Mouse (Mus musculus): Measurements from ENCODE around the gene Fntb. TPM values are rescaled to one million over a fixed set of nuclear protein-coding genes. Genes with fewer than 3 reads are reported as not detected.

The Fntb gene
- polyA plus RNA-seq, 1 experiment, result 23.8 TPM

DNA sequence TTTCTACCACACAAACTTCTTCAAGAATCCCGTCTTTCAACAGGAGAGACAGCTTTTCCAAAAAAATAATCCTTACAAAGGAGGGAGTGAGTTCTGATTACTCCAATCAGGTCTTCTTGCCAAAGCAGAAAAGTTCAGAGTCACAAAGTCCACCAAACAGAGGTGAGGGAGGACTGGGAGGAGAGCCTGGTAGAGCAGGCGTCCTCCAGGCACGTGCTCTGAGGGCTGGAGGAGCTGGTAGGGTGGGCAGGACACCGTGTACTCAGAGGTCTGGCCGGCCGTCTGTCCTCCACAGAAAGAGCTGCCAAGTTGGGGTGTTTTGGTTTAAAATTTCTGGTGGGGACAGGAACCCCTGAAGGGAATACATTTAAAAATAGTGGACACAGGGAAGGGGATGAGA is 172.6 kb downstream of the Fntb start:
- H3K79me2 ChIP-seq (ENCODE audit: control insufficient read depth, insufficient read depth), result no peaks in the 10 kb centered on the region
- H3ac ChIP-seq (ENCODE audit: control insufficient read depth, insufficient read length), result no peak overlapping the region
- TF ChIP-seq REST (IDR thresholded peaks at IDR 0.05; ENCODE audit: insufficient read depth, insufficient read length), result no peak
- TF ChIP-seq USF1 (IDR thresholded peaks at IDR 0.05; ENCODE audit: low read depth), result no peak
- no peak for TF ChIP-seq CEBPB (IDR thresholded peaks at IDR 0.05; ENCODE audit: insufficient read depth, poor library complexity, severe bottlenecking)
- TF ChIP-seq POLR2AphosphoS2 (IDR thresholded peaks at IDR 0.05; ENCODE audit: insufficient read length, low read depth), result no peak
- no peak for TF ChIP-seq MYOD1 (IDR thresholded peaks at IDR 0.05; ENCODE audit: control insufficient read depth in 1 of 3, insufficient read length in 2 of 3, low read depth in 2 of 3)
- peaks cover 43% of the 10 kb centered on the region for H3K36me3 ChIP-seq (ENCODE audit: control insufficient read depth, insufficient read depth)
- H3K4me3 ChIP-seq, result no peak overlapping the region
- H3K27me3 ChIP-seq (ENCODE audit: control insufficient read depth, insufficient read depth, insufficient read length), result no peaks in the 10 kb centered on the region
- H3K4me2 ChIP-seq (ENCODE audit: low read depth), result no peak overlapping the region

DNA sequence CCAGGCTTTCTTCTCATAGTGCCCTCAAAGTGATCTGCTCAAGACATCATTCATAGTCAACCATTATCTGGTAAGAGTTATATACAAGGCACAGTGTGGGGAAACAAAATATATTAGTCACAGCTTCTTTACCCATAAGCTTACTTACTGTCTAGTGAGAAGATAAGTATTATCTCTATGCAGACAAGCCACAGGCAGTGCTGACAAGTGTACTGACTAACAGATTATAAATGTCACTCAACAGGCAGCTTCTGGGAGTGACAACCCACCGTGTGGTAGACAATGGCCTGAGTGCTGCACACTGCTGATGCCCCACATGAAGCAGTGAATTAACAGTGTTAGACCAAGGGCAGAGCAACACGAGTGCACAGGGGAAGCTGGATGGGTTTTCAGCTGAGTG is 176.1 kb downstream of the Fntb start:
- Histone ChIP-seq H3K36me3 (ENCODE audit: control insufficient read depth, insufficient read depth) (peaks cover 67% of the 10 kb centered on the region), H3K4me2 (ENCODE audit: low read depth) (no peak overlapping the region)

DNA sequence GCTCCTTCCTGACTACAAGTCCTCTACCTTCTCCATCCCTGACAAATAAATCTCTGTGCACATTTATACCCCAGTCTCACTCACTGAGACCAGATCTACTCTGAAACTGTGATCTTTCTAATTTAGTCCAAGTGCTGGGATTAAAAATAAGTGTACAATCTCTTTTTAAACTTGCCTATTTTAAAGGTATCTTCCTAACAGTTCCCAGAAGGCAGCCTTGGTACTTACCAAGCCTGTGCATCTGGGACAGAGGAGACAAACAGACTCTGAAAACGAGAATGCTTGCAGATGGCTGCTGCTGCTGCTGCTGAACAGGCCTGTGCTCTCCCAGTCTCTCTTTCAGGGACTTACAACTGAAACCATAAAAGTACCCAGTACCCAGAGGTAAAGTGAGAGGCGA is 177.1 kb downstream of the Fntb start:
- peaks cover 68% of the 10 kb centered on the region for H3K36me3 ChIP-seq (ENCODE audit: control insufficient read depth, insufficient read depth)
- H3ac ChIP-seq (ENCODE audit: control insufficient read depth, insufficient read length), result no peak overlapping the region
- H3K79me2 ChIP-seq (ENCODE audit: control insufficient read depth, insufficient read depth), result no peaks in the 10 kb centered on the region
- H3K27me3 ChIP-seq (ENCODE audit: control insufficient read depth, insufficient read depth, insufficient read length), result no peaks in the 10 kb centered on the region
- TF ChIP-seq REST (IDR thresholded peaks at IDR 0.05; ENCODE audit: insufficient read depth, insufficient read length) (no peak), E2F4 (IDR thresholded peaks at IDR 0.05; ENCODE audit: insufficient read depth) (no peak), CEBPB (IDR thresholded peaks at IDR 0.05; ENCODE audit: insufficient read depth, poor library complexity, severe bottlenecking) (no peak)
- H3K4me3 ChIP-seq, result no peak overlapping the region
- H3K4me2 ChIP-seq (ENCODE audit: low read depth), result no peak overlapping the region

More for the DNA sequence above, 176.1 kb downstream of the Fntb start:
- Histone ChIP-seq H3K79me2 (ENCODE audit: control insufficient read depth, insufficient read depth) (no peaks in the 10 kb centered on the region), H3ac (ENCODE audit: control insufficient read depth, insufficient read length) (no peak overlapping the region), H3K27me3 (ENCODE audit: control insufficient read depth, insufficient read depth, insufficient read length) (no peaks in the 10 kb centered on the region), H3K4me3 (no peak overlapping the region)
- TF ChIP-seq E2F4 (IDR thresholded peaks at IDR 0.05; ENCODE audit: insufficient read depth) (no peak), MYOD1 (IDR thresholded peaks at IDR 0.05; ENCODE audit: control insufficient read depth in 1 of 3, insufficient read length in 2 of 3, low read depth in 2 of 3) (no peak), POLR2AphosphoS2 (IDR thresholded peaks at IDR 0.05; ENCODE audit: insufficient read length, low read depth) (no peak), SRF (IDR thresholded peaks at IDR 0.05; ENCODE audit: control insufficient read depth, insufficient read length, low read depth) (no peak), REST (IDR thresholded peaks at IDR 0.05; ENCODE audit: insufficient read depth, insufficient read length) (no peak), MYOG (IDR thresholded peaks at IDR 0.05; ENCODE audit: control insufficient read depth in 1 of 3, insufficient read depth in 1 of 3, insufficient read length in 2 of 3, low read depth in 2 of 3) (no peak), MAX (IDR thresholded peaks at IDR 0.05; ENCODE audit: low read depth) (no peak), POLR2A (IDR thresholded peaks at IDR 0.05; ENCODE audit: insufficient read length, low read depth) (no peak), TCF12 (IDR thresholded peaks at IDR 0.05; ENCODE audit: insufficient read depth, poor library complexity, severe bottlenecking) (no peak), USF1 (IDR thresholded peaks at IDR 0.05; ENCODE audit: low read depth) (no peak), CEBPB (IDR thresholded peaks at IDR 0.05; ENCODE audit: insufficient read depth, poor library complexity, severe bottlenecking) (no peak), TCF3 (IDR thresholded peaks at IDR 0.05; ENCODE audit: insufficient read length, low read depth) (no peak)

DNA sequence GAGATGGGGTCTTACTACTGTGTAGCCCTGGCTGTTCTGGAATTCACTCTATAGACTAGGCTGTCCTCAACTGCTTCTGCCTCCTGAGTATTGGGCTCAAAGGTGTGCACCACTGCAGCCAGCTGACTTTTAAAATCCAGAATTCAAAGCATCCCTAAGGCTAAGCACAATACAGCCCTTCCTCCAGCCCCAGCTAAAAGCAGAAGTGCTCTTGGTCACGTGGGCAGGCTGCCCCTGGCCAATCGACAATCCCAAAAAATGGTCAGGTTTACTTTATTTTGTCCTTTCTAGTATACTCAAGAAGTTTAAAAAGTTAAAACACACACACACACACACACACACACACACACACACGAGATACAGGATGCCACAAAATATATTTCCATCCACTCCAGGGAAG is 177.7 kb downstream of the Fntb start:
- Histone ChIP-seq H3ac (ENCODE audit: control insufficient read depth, insufficient read length) (no peak overlapping the region), H3K4me3 (no peak overlapping the region), H3K27me3 (ENCODE audit: control insufficient read depth, insufficient read depth, insufficient read length) (no peaks in the 10 kb centered on the region), H3K4me2 (ENCODE audit: low read depth) (no peak overlapping the region), H3K79me2 (ENCODE audit: control insufficient read depth, insufficient read depth) (no peaks in the 10 kb centered on the region), H3K36me3 (ENCODE audit: control insufficient read depth, insufficient read depth) (peaks cover 68% of the 10 kb centered on the region)
- TF ChIP-seq MYOG (IDR thresholded peaks at IDR 0.05; ENCODE audit: control insufficient read depth in 1 of 3, insufficient read depth in 1 of 3, insufficient read length in 2 of 3, low read depth in 2 of 3), result no peak
- TF ChIP-seq MYOD1 (IDR thresholded peaks at IDR 0.05; ENCODE audit: control insufficient read depth in 1 of 3, insufficient read length in 2 of 3, low read depth in 2 of 3), result no peak
- TF ChIP-seq REST (IDR thresholded peaks at IDR 0.05; ENCODE audit: insufficient read depth, insufficient read length), result no peak
- no peak for TF ChIP-seq SRF (IDR thresholded peaks at IDR 0.05; ENCODE audit: control insufficient read depth, insufficient read length, low read depth)
- no peak for TF ChIP-seq CEBPB (IDR thresholded peaks at IDR 0.05; ENCODE audit: insufficient read depth, poor library complexity, severe bottlenecking)
- TF ChIP-seq POLR2AphosphoS2 (IDR thresholded peaks at IDR 0.05; ENCODE audit: insufficient read length, low read depth), result no peak
- TF ChIP-seq E2F4 (IDR thresholded peaks at IDR 0.05; ENCODE audit: insufficient read depth), result no peak
- TF ChIP-seq USF1 (IDR thresholded peaks at IDR 0.05; ENCODE audit: low read depth), result no peak
- no peak for TF ChIP-seq MAX (IDR thresholded peaks at IDR 0.05; ENCODE audit: low read depth)
- TF ChIP-seq POLR2A (IDR thresholded peaks at IDR 0.05; ENCODE audit: insufficient read length, low read depth), result no peak
- no peak for TF ChIP-seq TCF3 (IDR thresholded peaks at IDR 0.05; ENCODE audit: insufficient read length, low read depth)
- no peak for TF ChIP-seq TCF12 (IDR thresholded peaks at IDR 0.05; ENCODE audit: insufficient read depth, poor library complexity, severe bottlenecking)

DNA sequence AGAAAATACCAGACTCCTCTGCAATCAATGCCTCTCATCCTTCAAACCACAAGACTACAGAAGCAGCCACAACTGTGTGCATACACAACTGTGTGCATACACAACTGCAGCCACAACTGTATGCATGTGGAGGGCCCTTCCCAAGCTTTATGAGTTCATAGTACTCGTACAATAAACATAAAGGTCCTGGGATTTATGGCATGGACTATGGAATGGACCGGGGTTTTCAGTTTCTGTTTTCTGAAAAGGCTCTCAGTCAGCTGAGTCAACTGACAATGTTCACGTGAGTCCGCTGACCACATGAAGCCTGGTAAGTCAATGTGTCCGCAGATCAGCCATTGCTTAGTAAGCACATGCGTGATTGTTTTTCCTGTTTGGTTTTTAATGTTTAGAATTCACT is 178.1 kb downstream of the Fntb start:
- no peak overlapping the region for H3K4me2 ChIP-seq (ENCODE audit: low read depth)
- peaks cover 68% of the 10 kb centered on the region for H3K36me3 ChIP-seq (ENCODE audit: control insufficient read depth, insufficient read depth)
- no peaks in the 10 kb centered on the region for H3K79me2 ChIP-seq (ENCODE audit: control insufficient read depth, insufficient read depth)
- no peak overlapping the region for H3K4me3 ChIP-seq
- no peaks in the 10 kb centered on the region for H3K27me3 ChIP-seq (ENCODE audit: control insufficient read depth, insufficient read depth, insufficient read length)
- TF ChIP-seq TCF12 (IDR thresholded peaks at IDR 0.05; ENCODE audit: insufficient read depth, poor library complexity, severe bottlenecking) (no peak), POLR2A (IDR thresholded peaks at IDR 0.05; ENCODE audit: insufficient read length, low read depth) (no peak), MAX (IDR thresholded peaks at IDR 0.05; ENCODE audit: low read depth) (no peak), CEBPB (IDR thresholded peaks at IDR 0.05; ENCODE audit: insufficient read depth, poor library complexity, severe bottlenecking) (no peak), E2F4 (IDR thresholded peaks at IDR 0.05; ENCODE audit: insufficient read depth) (no peak), USF1 (IDR thresholded peaks at IDR 0.05; ENCODE audit: low read depth) (no peak), MYOG (IDR thresholded peaks at IDR 0.05; ENCODE audit: control insufficient read depth in 1 of 3, insufficient read depth in 1 of 3, insufficient read length in 2 of 3, low read depth in 2 of 3) (no peak), MYOD1 (IDR thresholded peaks at IDR 0.05; ENCODE audit: control insufficient read depth in 1 of 3, insufficient read length in 2 of 3, low read depth in 2 of 3) (no peak), TCF3 (IDR thresholded peaks at IDR 0.05; ENCODE audit: insufficient read length, low read depth) (no peak), SRF (IDR thresholded peaks at IDR 0.05; ENCODE audit: control insufficient read depth, insufficient read length, low read depth) (no peak), POLR2AphosphoS2 (IDR thresholded peaks at IDR 0.05; ENCODE audit: insufficient read length, low read depth) (no peak)
- H3ac ChIP-seq (ENCODE audit: control insufficient read depth, insufficient read length), result no peak overlapping the region

All from myocyte (in vitro differentiated cells).